Mouse (Mus musculus) forebrain, embryonic 15.5 days (tissue): ENCODE results near the gene Atg2a. TPM values are rescaled to one million over a fixed set of nuclear protein-coding genes. Genes with fewer than 3 reads are reported as not detected.
"Not testable (repeated sequence)": the region's sequence is repeated elsewhere in the genome, so short reads cannot be mapped to it uniquely, and the experiment has no call there.

ENCODE experiments used
- ATAC-seq: fragments of 200-750 bp; cut with Nextera tagmentation; replicated peaks from 2 replicates; pipeline ENCODE4 v1.8.0; 2017; ENCODE audit warnings: mild to moderate bottlenecking, moderate TSS enrichment, moderate library complexity
- H3K27ac ChIP-seq: fragments of 300-500 bp; sonication (generic); replicated peaks from 2 replicates; pipeline ENCODE4 v1.5.1; 2015; ENCODE audit warnings: mild to moderate bottlenecking, inconsistent platforms
- H3K27me3 ChIP-seq: fragments of 300-500 bp; sonication (generic); 2 replicates; pipeline ENCODE4 v1.6.1; 2015; ENCODE audit warnings: inconsistent platforms
- H3K36me3 ChIP-seq: fragments of 300-500 bp; sonication (generic); 2 replicates; pipeline ENCODE4 v1.6.1; 2015; ENCODE audit warnings: mild to moderate bottlenecking, inconsistent platforms
- H3K4me1 ChIP-seq: fragments of 300-500 bp; sonication (generic); 2 replicates; pipeline ENCODE4 v1.6.1; 2015; ENCODE audit warnings: inconsistent platforms
- H3K4me2 ChIP-seq: fragments of 300-500 bp; sonication (generic); replicated peaks from 2 replicates; pipeline ENCODE4 v1.6.1; 2015; ENCODE audit warnings: mild to moderate bottlenecking, inconsistent platforms
- H3K4me3 ChIP-seq: fragments of 300-500 bp; sonication (generic); 2 replicates; pipeline ENCODE4 v1.5.1; 2015; ENCODE audit warnings: mild to moderate bottlenecking, inconsistent platforms
- H3K9ac ChIP-seq: fragments of 300-500 bp; sonication (generic); replicated peaks from 2 replicates; pipeline ENCODE4 v1.6.1; 2015; ENCODE audit warnings: mild to moderate bottlenecking, inconsistent platforms
- H3K9me3 ChIP-seq: fragments of 300-500 bp; sonication (generic); 2 replicates; pipeline ENCODE4 v1.6.1; 2016; ENCODE audit warnings: inconsistent platforms
- WGBS: fragments of 180-500 bp; shearing (Covaris S2); methylation state at CpG from one replicate; pipeline ENCODE4 v1.1.7; 2015; ENCODE audit warnings: mixed read lengths; 5-methylcytosine and 5-hydroxymethylcytosine counted together
- microRNA counts: library from miRNA; unstranded; fragments of <30 nt; microRNA quantifications from one replicate; lab custom pipeline; 2016
- microRNA-seq: library from miRNA; unstranded; fragments of <30 nt; microRNA quantifications from one replicate; pipeline ENCODE4, GENCODE M21; 2016
- polyA plus RNA-seq: library from polyadenylated mRNA; unstranded; fragments of >200 nt; fragmentation: Nextera tagmentation; extraction: Ambion mirVana; gene quantifications from 2 replicates; pipeline ENCODE4 v1.2.1, GENCODE M21; 2015

The Atg2a gene
- polyA plus RNA-seq, 1 experiment from 2014 or later = 9.7 TPM

DNA sequence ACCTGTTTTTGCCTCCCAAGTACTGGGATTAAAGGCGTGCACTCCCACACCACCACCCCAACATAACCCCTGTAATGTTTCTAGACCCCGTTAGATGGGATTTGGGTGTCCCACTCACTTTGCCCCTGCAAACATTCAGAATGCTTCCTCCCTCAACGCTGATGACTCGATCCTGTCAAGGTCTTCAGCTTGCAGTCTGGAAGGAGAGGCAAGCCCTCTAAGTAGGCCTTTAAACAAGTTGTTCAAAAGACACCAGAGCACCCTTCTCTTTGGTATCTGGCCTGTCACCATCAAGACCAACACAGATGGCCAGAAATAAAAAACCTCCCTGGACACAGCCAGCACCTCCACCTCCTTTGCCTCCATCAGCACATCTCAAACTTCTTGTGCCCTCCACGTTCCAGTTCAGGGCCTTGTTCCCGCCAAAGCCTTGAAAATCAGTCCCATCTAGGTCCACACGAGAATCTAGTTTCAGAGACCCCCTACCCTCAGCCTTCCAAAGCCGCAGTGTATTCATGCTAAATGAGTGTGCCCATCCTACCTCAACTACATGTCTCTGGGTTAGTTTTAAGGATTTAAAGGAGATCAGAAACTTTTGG, 64.1 kb downstream of the Atg2a start:
- Histone ChIP-seq H3K4me2 (peak overlapping the region; percentile 67), H3K9me3 (no peaks in the 10 kb centered on the region), H3K9ac (no peak overlapping the region), H3K27me3 (no peaks in the 10 kb centered on the region), H3K36me3 (0 out of 2 replicates have a peak, but pooled peaks cover 4% of the 10 kb centered on the region), H3K4me3 (peak overlapping the region; percentile 53), H3K27ac (no peak overlapping the region), H3K4me1 (peaks cover 11% of the 10 kb centered on the region)
- 59% methylated on average over 8 of the region's 8 CpGs for WGBS
- ATAC-seq = no peak

DNA sequence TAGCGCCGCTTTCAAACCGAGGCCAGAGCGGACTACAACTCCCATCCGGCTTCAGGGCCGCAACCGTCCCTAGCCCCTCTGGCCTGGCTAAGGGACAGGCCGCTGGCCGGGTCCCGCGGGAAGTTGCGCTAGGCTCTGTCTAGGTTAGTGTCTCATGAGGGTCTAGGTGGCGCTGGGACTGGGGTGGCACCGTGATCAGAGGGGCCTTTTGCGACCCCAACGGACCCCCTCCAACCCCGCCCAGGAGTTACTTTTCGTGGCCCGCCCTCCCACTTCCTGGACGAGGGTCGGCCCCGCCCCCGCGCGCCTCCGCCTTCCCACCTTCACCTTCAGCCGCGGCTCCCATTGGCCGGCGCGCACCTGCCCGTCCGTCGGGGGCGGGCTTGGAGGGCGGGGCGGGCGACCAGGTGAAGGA, 64.7 kb downstream of the Atg2a start, which contains the start of gene Cdc42bpg:
Cdc42bpg (plus strand) TSS at position 320 of the 415 bp plus-strand sequence.
- peak within 1 kb of the TSS; percentile 50 for H3K9ac ChIP-seq
- ATAC-seq = peak; percentile 72
- under 1% methylated on average over 30 of the region's 38 CpGs for WGBS
- no peaks in the 10 kb centered on the region for H3K36me3 ChIP-seq
- peak within 1 kb of the TSS; percentile 53 for H3K4me3 ChIP-seq
- no peaks in the 10 kb centered on the region for H3K9me3 ChIP-seq
- peak within 1 kb of the TSS; percentile 67 for H3K4me2 ChIP-seq
- H3K4me1 ChIP-seq = peaks cover 11% of the 10 kb centered on the region
- no peaks in the 10 kb centered on the region for H3K27me3 ChIP-seq
- H3K27ac ChIP-seq = peak within 1 kb of the TSS; percentile 38; the same call in 1 of the 2 replicates

DNA sequence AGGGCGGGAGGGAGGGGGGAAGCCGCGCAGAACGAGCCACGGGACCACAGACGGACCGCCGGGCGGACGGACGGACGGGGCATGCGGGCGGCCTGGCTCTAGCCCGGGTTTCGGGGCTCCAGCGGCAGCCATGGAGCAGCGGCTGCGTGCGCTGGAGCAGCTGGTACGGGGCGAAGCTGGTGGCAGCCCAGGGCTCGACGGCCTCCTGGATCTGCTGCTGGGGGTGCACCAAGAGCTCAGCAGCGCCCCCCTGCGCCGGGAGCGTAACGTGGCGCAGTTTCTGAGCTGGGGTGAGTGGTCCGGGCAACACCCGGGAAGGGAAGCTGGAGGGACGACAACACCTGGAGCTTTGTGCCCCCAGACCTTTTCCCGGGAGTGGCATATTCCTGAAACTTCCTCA, 65.1 kb downstream of the Atg2a start:
- Histone ChIP-seq H3K4me1 (peaks cover 11% of the 10 kb centered on the region), H3K27me3 (no peaks in the 10 kb centered on the region), H3K9me3 (no peaks in the 10 kb centered on the region), H3K27ac (no peak overlapping the region), H3K4me3 (peak overlapping the region; percentile 53), H3K4me2 (peak overlapping the region; percentile 67), H3K9ac (peak overlapping the region; percentile 50), H3K36me3 (no peaks in the 10 kb centered on the region)
- 0% methylated on average over 32 of the region's 34 CpGs for WGBS
- ATAC-seq = peak; percentile 53; the same call in 1 of the 2 replicates

DNA sequence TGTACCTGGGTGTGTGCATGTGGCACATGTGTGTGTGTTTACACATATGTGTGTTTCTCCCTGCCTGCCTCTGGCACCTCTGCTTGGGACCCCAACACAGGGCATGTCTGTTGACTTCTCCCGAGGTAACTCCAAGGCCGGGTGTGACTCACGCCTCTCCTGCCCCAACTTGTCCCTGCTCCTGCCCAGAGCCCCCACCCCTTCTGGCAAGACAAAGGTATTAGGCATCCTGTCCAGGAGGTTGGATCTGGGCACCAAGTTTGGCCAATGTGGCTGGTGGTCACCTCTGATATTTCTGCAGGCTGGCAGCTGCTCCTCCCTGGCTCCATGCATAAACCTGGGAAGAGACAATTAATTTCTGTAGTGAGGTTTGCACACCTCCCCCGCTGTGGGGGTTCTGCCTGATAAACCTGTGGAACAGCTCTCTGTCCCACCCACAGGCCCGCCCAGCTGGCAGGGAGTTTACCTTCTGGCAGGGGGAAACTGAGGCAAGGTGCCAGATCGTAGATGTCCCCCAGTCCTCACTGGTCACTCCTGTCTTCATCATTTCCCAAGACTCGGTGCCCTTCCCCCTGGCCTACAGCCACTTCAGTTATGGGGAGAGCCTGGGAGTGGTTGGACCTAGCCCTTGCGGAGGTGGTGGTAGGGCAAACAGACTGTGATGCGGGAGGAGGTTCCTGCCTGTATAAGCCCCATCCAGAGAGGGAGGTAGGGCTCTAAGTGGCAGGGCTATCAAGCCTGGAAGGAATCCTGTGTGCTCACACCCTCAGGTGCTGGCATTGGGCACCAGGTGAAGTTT, 66.5 kb downstream of the Atg2a start:
- no peaks in the 10 kb centered on the region for H3K27me3 ChIP-seq
- H3K9ac ChIP-seq = no peak overlapping the region
- peaks cover 11% of the 10 kb centered on the region for H3K4me1 ChIP-seq
- H3K36me3 ChIP-seq = no peaks in the 10 kb centered on the region
- no peaks in the 10 kb centered on the region for H3K9me3 ChIP-seq
- H3K4me2 ChIP-seq = no peak overlapping the region
- no peak overlapping the region for H3K4me3 ChIP-seq
- H3K27ac ChIP-seq = no peak overlapping the region
- WGBS = 84% methylated on average over 9 of the region's 9 CpGs
- no peak for ATAC-seq

DNA sequence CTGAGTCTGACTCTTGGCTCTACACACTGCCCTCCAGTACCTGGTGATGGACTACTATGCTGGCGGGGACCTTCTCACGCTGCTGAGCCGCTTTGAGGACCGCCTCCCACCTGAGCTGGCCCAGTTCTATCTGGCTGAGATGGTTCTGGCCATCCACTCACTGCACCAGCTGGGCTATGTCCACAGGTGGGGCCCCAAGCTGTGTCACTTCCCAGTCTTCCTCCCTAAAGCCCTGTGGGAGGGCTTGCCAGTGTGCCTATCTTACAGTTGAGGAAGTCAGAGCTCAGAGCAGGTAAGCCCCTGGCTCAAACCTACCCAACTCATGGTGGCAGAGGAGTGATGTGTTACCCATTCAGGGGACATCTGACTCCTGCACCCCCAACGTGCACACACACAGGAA, 68.7 kb downstream of the Atg2a start:
- ATAC-seq = no peak
- H3K4me3 ChIP-seq = no peak overlapping the region
- H3K4me1 ChIP-seq = peaks cover 11% of the 10 kb centered on the region
- H3K27me3 ChIP-seq = no peaks in the 10 kb centered on the region
- H3K27ac ChIP-seq = no peak overlapping the region
- WGBS = 90% methylated on average over 5 of the region's 5 CpGs
- H3K36me3 ChIP-seq = no peaks in the 10 kb centered on the region
- H3K9me3 ChIP-seq = no peaks in the 10 kb centered on the region
- no peak overlapping the region for H3K4me2 ChIP-seq
- H3K9ac ChIP-seq = no peak overlapping the region

DNA sequence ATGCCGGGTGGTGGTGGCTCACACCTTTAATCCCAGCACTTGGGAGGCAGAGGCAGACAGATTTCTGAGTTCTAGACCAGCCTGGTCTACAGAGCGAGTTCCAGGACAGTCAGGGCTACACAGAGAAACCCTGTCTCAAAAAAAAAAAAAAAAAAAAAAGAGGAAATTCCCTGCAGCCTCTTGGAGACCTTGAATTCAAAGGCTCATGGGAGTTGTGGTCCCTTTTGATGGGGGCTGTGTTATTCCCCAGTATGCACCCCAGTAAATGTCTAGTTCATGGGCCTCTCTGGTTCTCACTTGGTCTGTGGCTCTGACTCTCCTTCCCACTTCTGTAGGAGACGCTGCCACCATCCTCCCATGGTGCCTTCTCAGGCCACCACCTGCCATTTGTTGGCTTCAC, 70.3 kb downstream of the Atg2a start:
- H3K27ac ChIP-seq, H3K4me1 ChIP-seq, H3K27me3 ChIP-seq, H3K4me3 ChIP-seq, H3K36me3 ChIP-seq, H3K9me3 ChIP-seq, H3K4me2 ChIP-seq, ATAC-seq, H3K9ac ChIP-seq: not testable (repeated sequence)
- WGBS = 87% methylated on average over 3 of the region's 3 CpGs

MicroRNAs encoded within 50 kb of the gene (microRNA counts, 519-probe panel; counts per million panel counts)
- 2,211 counts per million, percentile 37 among the panel's probes with 10 or more counts for microRNA mmu-miR-192 (lab: Ali Mortazavi, UCI)

Small RNA genes lying within 50 kb of the gene (microRNA-seq; reads per million reads assigned to microRNA genes)
- 89.6 reads per million, percentile 52 among the genes with 10 or more reads in this experiment for gene Mir192
- 65.5 reads per million, percentile 48 among the genes with 10 or more reads in this experiment for gene Mir194-2

Other genes with a start within 250 kb of the Atg2a start
- 1.6 and 1.8 TPM in 2 replicates for gene Capn1, start 225.8 kb upstream of the Atg2a start, polyA plus RNA-seq
- 25.7 and 26.5 TPM in 2 replicates for gene Syvn1, start 195.1 kb upstream of the Atg2a start, polyA plus RNA-seq
- 71.5 and 72.4 TPM in 2 replicates for gene Mrpl49, start 183.9 kb upstream of the Atg2a start, polyA plus RNA-seq
- 582 and 618 TPM in 2 replicates for gene Fau, start 183.8 kb upstream of the Atg2a start, polyA plus RNA-seq
- 33.0 and 35.9 TPM in 2 replicates for gene Znhit2, start 180.5 kb upstream of the Atg2a start, polyA plus RNA-seq
- gene Tm7sf2, start 173.3 kb upstream of the Atg2a start, polyA plus RNA-seq = 34.9 and 36.3 TPM in 2 replicates
- 76.3 and 89.3 TPM in 2 replicates for gene Vps51, start 164.4 kb upstream of the Atg2a start, polyA plus RNA-seq
- gene Tmem262, start 161.6 kb upstream of the Atg2a start, polyA plus RNA-seq = not detected in 2 replicates
- gene Gm28374, start 159.4 kb upstream of the Atg2a start, polyA plus RNA-seq = 2.1 and 2.6 TPM in 2 replicates
- 80.8 and 83.5 TPM in 2 replicates for gene Zfpl1, start 156.7 kb upstream of the Atg2a start, polyA plus RNA-seq
- 19.3 and 22.3 TPM in 2 replicates for gene Cdca5, start 156.7 kb upstream of the Atg2a start, polyA plus RNA-seq
- gene AC131692.1, start 147.2 kb upstream of the Atg2a start, polyA plus RNA-seq = 0.31 and 0.37 TPM in 2 replicates
- gene Naaladl1, start 135.9 kb upstream of the Atg2a start, polyA plus RNA-seq = 0.33 and 0.53 TPM in 2 replicates
- gene Sac3d1, start 123.0 kb upstream of the Atg2a start, polyA plus RNA-seq = 53.5 and 56.5 TPM in 2 replicates
- 43.1 and 45.6 TPM in 2 replicates for gene Snx15, start 113.4 kb upstream of the Atg2a start, polyA plus RNA-seq
- gene Batf2, start 100.7 kb upstream of the Atg2a start, polyA plus RNA-seq = 0.13 TPM in 1 of 2 replicates, not detected in the other
- 84.4 and 90.1 TPM in 2 replicates for gene Arl2, start 100.1 kb upstream of the Atg2a start, polyA plus RNA-seq
- not detected in 2 replicates for gene Majin, start 57.3 kb upstream of the Atg2a start, polyA plus RNA-seq
- gene Gpha2, start 15.3 kb upstream of the Atg2a start, polyA plus RNA-seq = not detected in 2 replicates
- gene Ppp2r5b, start 5.8 kb upstream of the Atg2a start, polyA plus RNA-seq = 95.5 and 98.5 TPM in 2 replicates
- 88.1 TPM in 2 replicates for gene Ehd1, start 35.1 kb downstream of the Atg2a start, polyA plus RNA-seq
- 0.31 and 0.67 TPM in 2 replicates for gene Cdc42bpg, start 64.8 kb downstream of the Atg2a start, polyA plus RNA-seq
- 94.6 and 97.7 TPM in 2 replicates for gene Men1, start 93.3 kb downstream of the Atg2a start, polyA plus RNA-seq
- gene Map4k2, start 99.5 kb downstream of the Atg2a start, polyA plus RNA-seq = 12.7 and 14.1 TPM in 2 replicates
- gene Sf1, start 122.0 kb downstream of the Atg2a start, polyA plus RNA-seq = 119 and 134 TPM in 2 replicates
- gene Pygm, start 142.7 kb downstream of the Atg2a start, polyA plus RNA-seq = 3.4 and 3.5 TPM in 2 replicates
- gene Rasgrp2, start 157.7 kb downstream of the Atg2a start, polyA plus RNA-seq = 34.6 and 41.3 TPM in 2 replicates
- gene Nrxn2, start 177.1 kb downstream of the Atg2a start, polyA plus RNA-seq = 31.1 and 32.4 TPM in 2 replicates